Mouse (Mus musculus): ENCODE measurements around the gene Ltbp1. TPM values are rescaled to one million over a fixed set of nuclear protein-coding genes. Genes with fewer than 3 reads are reported as not detected.
"Not testable (repeated sequence)": the region's sequence is repeated elsewhere in the genome, so short reads cannot be mapped to it uniquely, and the experiment has no call there.

The Ltbp1 gene
- polyA plus RNA-seq, 1 experiment: 5.0 TPM

GRCm38 (mm10) chr17:75107412-75107811 is 102.0 kb downstream of the Ltbp1 start:
- Histone ChIP-seq H3K4me1 (ENCODE audit: control insufficient read depth, insufficient read depth, insufficient read length, low read length) (no peaks in the 10 kb centered on the region), H3K27ac (replicated peaks; ENCODE audit: low read depth, low read length) (no peak overlapping the region), H3K4me3 (ENCODE audit: insufficient read depth, low read depth, low read length) (no peak overlapping the region)

- Histone ChIP-seq H3K27ac (replicated peaks; ENCODE audit: low read depth, low read length) (no peak overlapping the region), H3K4me1 (ENCODE audit: control insufficient read depth, insufficient read depth, insufficient read length, low read length) (no peaks in the 10 kb centered on the region), H3K4me3 (ENCODE audit: insufficient read depth, low read depth, low read length) (no peak overlapping the region)
These were observed 102.5 kb downstream of the Ltbp1 start for GRCm38 (mm10) chr17:75107879-75108278.

GRCm38 (mm10) chr17:75109081-75109716 is 103.8 kb downstream of the Ltbp1 start:
- Histone ChIP-seq H3K4me1 (ENCODE audit: control insufficient read depth, insufficient read depth, insufficient read length, low read length) (no peaks in the 10 kb centered on the region), H3K4me3 (ENCODE audit: insufficient read depth, low read depth, low read length) (no peak overlapping the region), H3K27ac (replicated peaks; ENCODE audit: low read depth, low read length) (no peak overlapping the region)

GRCm38 (mm10) chr17:75110252-75111205 is 105.2 kb downstream of the Ltbp1 start:
- H3K27ac ChIP-seq (replicated peaks; ENCODE audit: low read depth, low read length): no peak overlapping the region
- H3K4me3 ChIP-seq (ENCODE audit: insufficient read depth, low read depth, low read length): no peak overlapping the region
- no peaks in the 10 kb centered on the region for H3K4me1 ChIP-seq (ENCODE audit: control insufficient read depth, insufficient read depth, insufficient read length, low read length)

GRCm38 (mm10) chr17:75115594-75115993 is 110.2 kb downstream of the Ltbp1 start:
- no peaks in the 10 kb centered on the region for H3K4me1 ChIP-seq (ENCODE audit: control insufficient read depth, insufficient read depth, insufficient read length, low read length)
- H3K27ac ChIP-seq (replicated peaks; ENCODE audit: low read depth, low read length): no peak overlapping the region
- no peak overlapping the region for H3K4me3 ChIP-seq (ENCODE audit: insufficient read depth, low read depth, low read length)

GRCm38 (mm10) chr17:75118896-75119295 is 113.5 kb downstream of the Ltbp1 start:
- H3K4me3 ChIP-seq (ENCODE audit: insufficient read depth, low read depth, low read length): no peak overlapping the region
- no peak overlapping the region for H3K27ac ChIP-seq (replicated peaks; ENCODE audit: low read depth, low read length)
- H3K4me1 ChIP-seq (ENCODE audit: control insufficient read depth, insufficient read depth, insufficient read length, low read length): no peaks in the 10 kb centered on the region

GRCm38 (mm10) chr17:75119422-75119821 is 114.1 kb downstream of the Ltbp1 start:
- Histone ChIP-seq H3K4me1 (ENCODE audit: control insufficient read depth, insufficient read depth, insufficient read length, low read length) (no peaks in the 10 kb centered on the region), H3K4me3 (ENCODE audit: insufficient read depth, low read depth, low read length) (no peak overlapping the region), H3K27ac (replicated peaks; ENCODE audit: low read depth, low read length) (no peak overlapping the region)

GRCm38 (mm10) chr17:75120071-75120470 is 114.7 kb downstream of the Ltbp1 start:
- no peak overlapping the region for H3K4me3 ChIP-seq (ENCODE audit: insufficient read depth, low read depth, low read length)
- no peak overlapping the region for H3K27ac ChIP-seq (replicated peaks; ENCODE audit: low read depth, low read length)
- no peaks in the 10 kb centered on the region for H3K4me1 ChIP-seq (ENCODE audit: control insufficient read depth, insufficient read depth, insufficient read length, low read length)

GRCm38 (mm10) chr17:75122584-75123282 is 117.4 kb downstream of the Ltbp1 start:
- Histone ChIP-seq H3K4me1 (ENCODE audit: control insufficient read depth, insufficient read depth, insufficient read length, low read length) (no peaks in the 10 kb centered on the region), H3K27ac (replicated peaks; ENCODE audit: low read depth, low read length) (no peak overlapping the region), H3K4me3 (ENCODE audit: insufficient read depth, low read depth, low read length) (no peak overlapping the region)

GRCm38 (mm10) chr17:75128337-75128935 is 123.1 kb downstream of the Ltbp1 start:
- Histone ChIP-seq H3K4me1 (ENCODE audit: control insufficient read depth, insufficient read depth, insufficient read length, low read length) (no peaks in the 10 kb centered on the region), H3K27ac (replicated peaks; ENCODE audit: low read depth, low read length) (no peak overlapping the region), H3K4me3 (ENCODE audit: insufficient read depth, low read depth, low read length) (no peak overlapping the region)

GRCm38 (mm10) chr17:75133983-75134382 is 128.6 kb downstream of the Ltbp1 start:
- Histone ChIP-seq H3K4me3 (ENCODE audit: insufficient read depth, low read depth, low read length) (no peak overlapping the region), H3K27ac (replicated peaks; ENCODE audit: low read depth, low read length) (no peak overlapping the region), H3K4me1 (ENCODE audit: control insufficient read depth, insufficient read depth, insufficient read length, low read length) (no peaks in the 10 kb centered on the region)

- Histone ChIP-seq H3K4me3 (ENCODE audit: insufficient read depth, low read depth, low read length) (no peak overlapping the region), H3K4me1 (ENCODE audit: control insufficient read depth, insufficient read depth, insufficient read length, low read length) (no peaks in the 10 kb centered on the region)
These were observed 134.4 kb downstream of the Ltbp1 start for GRCm38 (mm10) chr17:75139731-75140130.

GRCm38 (mm10) chr17:75142845-75143244 is 137.5 kb downstream of the Ltbp1 start:
- not testable (repeated sequence) for H3K27ac ChIP-seq (replicated peaks; ENCODE audit: low read depth, low read length); H3K4me1 ChIP-seq (ENCODE audit: control insufficient read depth, insufficient read depth, insufficient read length, low read length); H3K4me3 ChIP-seq (ENCODE audit: insufficient read depth, low read depth, low read length)

More at GRCm38 (mm10) chr17:75139731-75140130, 134.4 kb downstream of the Ltbp1 start:
- H3K27ac ChIP-seq (replicated peaks; ENCODE audit: low read depth, low read length): no peak overlapping the region

- no peak overlapping the region for H3K27ac ChIP-seq (replicated peaks; ENCODE audit: low read depth, low read length)
- H3K4me3 ChIP-seq (ENCODE audit: insufficient read depth, low read depth, low read length): no peak overlapping the region
- H3K4me1 ChIP-seq (ENCODE audit: control insufficient read depth, insufficient read depth, insufficient read length, low read length): no peaks in the 10 kb centered on the region
These were observed 138.6 kb downstream of the Ltbp1 start for GRCm38 (mm10) chr17:75143927-75144326.

- Histone ChIP-seq H3K4me3 (ENCODE audit: insufficient read depth, low read depth, low read length) (no peak overlapping the region), H3K4me1 (ENCODE audit: control insufficient read depth, insufficient read depth, insufficient read length, low read length) (no peaks in the 10 kb centered on the region), H3K27ac (replicated peaks; ENCODE audit: low read depth, low read length) (no peak overlapping the region)
These were observed 141.8 kb downstream of the Ltbp1 start for GRCm38 (mm10) chr17:75147218-75147617.
